Mouse (Mus musculus): ENCODE data around the gene Efnb1. TPM values are rescaled to one million over a fixed set of nuclear protein-coding genes. Genes with fewer than 3 reads are reported as not detected.

Gene Efnb1
- polyA plus RNA-seq, 1 experiment from 2014 or later, result 50.1 TPM

- H3K27me3 ChIP-seq (replicated peaks; ENCODE audit: control insufficient read depth, insufficient read depth, low read length), result no peaks in the 10 kb centered on the region; the same call in 1 of the 2 replicates
Observed at GRCm38 (mm10) chrX:99172301-99172700, 36.4 kb downstream of the Efnb1 start.

GRCm38 (mm10) chrX:99185081-99185596, 49.2 kb downstream of the Efnb1 start:
- 32% methylated on average over 9 of the region's 9 CpGs for WGBS
- H3K27ac ChIP-seq (ENCODE audit: low read length), result peak overlapping the region; percentile 16; the same call in 1 of the 2 replicates
- H3K36me3 ChIP-seq (ENCODE audit: control insufficient read depth, insufficient read depth), result no peaks in the 10 kb centered on the region
- H3K4me1 ChIP-seq (replicated peaks; ENCODE audit: control insufficient read depth, insufficient read depth, low read length), result peaks cover 4% of the 10 kb centered on the region
- H3K4me3 ChIP-seq (replicated peaks; ENCODE audit: low read length), result no peak overlapping the region
- no peaks in the 10 kb centered on the region for H3K9me3 ChIP-seq (ENCODE audit: control insufficient read depth, low read length)
- H3K4me2 ChIP-seq (ENCODE audit: low read length), result no peak overlapping the region
- no peaks in the 10 kb centered on the region for H3K27me3 ChIP-seq (replicated peaks; ENCODE audit: control insufficient read depth, insufficient read depth, low read length)
- ATAC-seq, result peak; percentile 76
- no peak overlapping the region for H3K9ac ChIP-seq (replicated peaks; ENCODE audit: low read depth, low read length)

More at GRCm38 (mm10) chrX:99172301-99172700, 36.4 kb downstream of the Efnb1 start:
- peaks cover 3% of the 10 kb centered on the region; the same call in 1 of the 2 replicates for H3K4me1 ChIP-seq (replicated peaks; ENCODE audit: control insufficient read depth, insufficient read depth, low read length)
- no peak overlapping the region for H3K4me3 ChIP-seq (replicated peaks; ENCODE audit: low read length)
- no peaks in the 10 kb centered on the region for H3K9me3 ChIP-seq (ENCODE audit: control insufficient read depth, low read length)
- 51% methylated on average over 5 of the region's 5 CpGs for WGBS
- H3K36me3 ChIP-seq (ENCODE audit: control insufficient read depth, insufficient read depth), result no peaks in the 10 kb centered on the region
- ATAC-seq, result no peak
- no peak overlapping the region for H3K27ac ChIP-seq (ENCODE audit: low read length)
- no peak overlapping the region for H3K4me2 ChIP-seq (ENCODE audit: low read length)
- no peak overlapping the region for H3K9ac ChIP-seq (replicated peaks; ENCODE audit: low read depth, low read length)

GRCm38 (mm10) chrX:99186497-99187435, 50.8 kb downstream of the Efnb1 start:
- Histone ChIP-seq H3K9me3 (ENCODE audit: control insufficient read depth, low read length) (no peaks in the 10 kb centered on the region), H3K4me3 (replicated peaks; ENCODE audit: low read length) (no peak overlapping the region), H3K9ac (replicated peaks; ENCODE audit: low read depth, low read length) (no peak overlapping the region), H3K4me1 (replicated peaks; ENCODE audit: control insufficient read depth, insufficient read depth, low read length) (peaks cover 4% of the 10 kb centered on the region), H3K27me3 (replicated peaks; ENCODE audit: control insufficient read depth, insufficient read depth, low read length) (no peaks in the 10 kb centered on the region; the same call in 1 of the 2 replicates), H3K27ac (ENCODE audit: low read length) (peak overlapping the region; percentile 60), H3K36me3 (ENCODE audit: control insufficient read depth, insufficient read depth) (no peaks in the 10 kb centered on the region), H3K4me2 (ENCODE audit: low read length) (no peak overlapping the region)
- 19% methylated on average over 10 of the region's 10 CpGs for WGBS
- ATAC-seq, result peak; percentile 80

GRCm38 (mm10) chrX:99191441-99192087, 55.6 kb downstream of the Efnb1 start:
- Histone ChIP-seq H3K36me3 (ENCODE audit: control insufficient read depth, insufficient read depth) (no peaks in the 10 kb centered on the region), H3K4me3 (replicated peaks; ENCODE audit: low read length) (no peak overlapping the region)
- WGBS, result 78% methylated on average over 10 of the region's 10 CpGs

GRCm38 (mm10) chrX:99196910-99197309, 61.0 kb downstream of the Efnb1 start:
- H3K9me3 ChIP-seq (ENCODE audit: control insufficient read depth, low read length), result no peaks in the 10 kb centered on the region
- no peaks in the 10 kb centered on the region for H3K36me3 ChIP-seq (ENCODE audit: control insufficient read depth, insufficient read depth)
- no peak overlapping the region for H3K4me3 ChIP-seq (replicated peaks; ENCODE audit: low read length)
- H3K9ac ChIP-seq (replicated peaks; ENCODE audit: low read depth, low read length), result no peak overlapping the region
- no peak for ATAC-seq
- no peak overlapping the region for H3K4me2 ChIP-seq (ENCODE audit: low read length)
- no peak overlapping the region; the same call in 1 of the 2 replicates for H3K27ac ChIP-seq (ENCODE audit: low read length)
- peaks cover 27% of the 10 kb centered on the region for H3K4me1 ChIP-seq (replicated peaks; ENCODE audit: control insufficient read depth, insufficient read depth, low read length)
- H3K27me3 ChIP-seq (replicated peaks; ENCODE audit: control insufficient read depth, insufficient read depth, low read length), result no peaks in the 10 kb centered on the region
- 31% methylated on average over 6 of the region's 9 CpGs for WGBS

More at GRCm38 (mm10) chrX:99191441-99192087, 55.6 kb downstream of the Efnb1 start:
- Histone ChIP-seq H3K9me3 (ENCODE audit: control insufficient read depth, low read length) (no peaks in the 10 kb centered on the region), H3K4me2 (ENCODE audit: low read length) (no peak overlapping the region), H3K27me3 (replicated peaks; ENCODE audit: control insufficient read depth, insufficient read depth, low read length) (no peaks in the 10 kb centered on the region; the same call in 1 of the 2 replicates), H3K9ac (replicated peaks; ENCODE audit: low read depth, low read length) (no peak overlapping the region), H3K4me1 (replicated peaks; ENCODE audit: control insufficient read depth, insufficient read depth, low read length) (peaks cover 4% of the 10 kb centered on the region), H3K27ac (ENCODE audit: low read length) (no peak overlapping the region)
- ATAC-seq, result no peak

- peak overlapping the region; percentile 16 for H3K4me3 ChIP-seq (replicated peaks; ENCODE audit: low read length)
- no peaks in the 10 kb centered on the region for H3K36me3 ChIP-seq (ENCODE audit: control insufficient read depth, insufficient read depth)
- H3K4me2 ChIP-seq (ENCODE audit: low read length), result peak overlapping the region; percentile 50
- 25% methylated on average over 5 of the region's 9 CpGs for WGBS
- H3K27ac ChIP-seq (ENCODE audit: low read length), result peak overlapping the region; percentile 95
- H3K9me3 ChIP-seq (ENCODE audit: control insufficient read depth, low read length), result no peaks in the 10 kb centered on the region
- peak overlapping the region; percentile 57 for H3K9ac ChIP-seq (replicated peaks; ENCODE audit: low read depth, low read length)
- no peaks in the 10 kb centered on the region for H3K27me3 ChIP-seq (replicated peaks; ENCODE audit: control insufficient read depth, insufficient read depth, low read length)
- ATAC-seq, result peak; percentile 63
- H3K4me1 ChIP-seq (replicated peaks; ENCODE audit: control insufficient read depth, insufficient read depth, low read length), result peaks cover 27% of the 10 kb centered on the region
Observed at GRCm38 (mm10) chrX:99198532-99198931, 62.6 kb downstream of the Efnb1 start.

Other genes starting within 250 kb of the Efnb1 start
- 43.3 and 43.5 TPM in 2 replicates for gene Ophn1, start 245.1 kb upstream of the Efnb1 start, polyA plus RNA-seq (2015; fragmentation: Nextera tagmentation; extraction: Ambion mirVana)
- 20.4 and 21.1 TPM in 2 replicates for gene Yipf6, start 199.8 kb upstream of the Efnb1 start, polyA plus RNA-seq (2015; fragmentation: Nextera tagmentation; extraction: Ambion mirVana)
- 3.7 and 6.1 TPM in 2 replicates for gene Stard8, start 132.9 kb upstream of the Efnb1 start, polyA plus RNA-seq (2015; fragmentation: Nextera tagmentation; extraction: Ambion mirVana)